Mouse (Mus musculus): Measurements from ENCODE around the gene Adam30. TPM values are rescaled to one million over a fixed set of nuclear protein-coding genes. Genes with fewer than 3 reads are reported as not detected.

Adam30 gene
- polyA plus RNA-seq, 1 experiment from 2014 or later: not detected

- 53% methylated on average over 5 of the region's 5 CpGs for WGBS
- no peak overlapping the region for H3K9ac ChIP-seq (replicated peaks; ENCODE audit: low read depth, low read length)
- H3K27me3 ChIP-seq (ENCODE audit: control insufficient read depth, insufficient read depth, low read length): no peaks in the 10 kb centered on the region
- H3K27ac ChIP-seq (ENCODE audit: low read length): no peak overlapping the region
- no peaks in the 10 kb centered on the region for H3K36me3 ChIP-seq (ENCODE audit: control insufficient read depth, insufficient read depth, low read length)
- H3K9me3 ChIP-seq (ENCODE audit: control insufficient read depth, low read depth, low read length): no peaks in the 10 kb centered on the region
- no peak for ATAC-seq (ENCODE audit: insufficient number of reproducible peaks, insufficient read depth, low FRiP score, low read depth)
- peaks cover 11% of the 10 kb centered on the region for H3K4me1 ChIP-seq (ENCODE audit: control insufficient read depth, insufficient read depth, low read length)
- H3K4me3 ChIP-seq (ENCODE audit: low read depth, low read length): no peak overlapping the region
- H3K4me2 ChIP-seq (replicated peaks; ENCODE audit: low read depth, low read length): no peak overlapping the region
Observed at GRCm38 (mm10) chr3:98199747-98200146, 39.3 kb downstream of the Adam30 start.

- Histone ChIP-seq H3K4me2 (replicated peaks; ENCODE audit: low read depth, low read length) (no peak overlapping the region), H3K27ac (ENCODE audit: low read length) (no peak overlapping the region), H3K9me3 (ENCODE audit: control insufficient read depth, low read depth, low read length) (no peaks in the 10 kb centered on the region), H3K4me3 (ENCODE audit: low read depth, low read length) (no peak overlapping the region), H3K36me3 (ENCODE audit: control insufficient read depth, insufficient read depth, low read length) (no peaks in the 10 kb centered on the region), H3K4me1 (ENCODE audit: control insufficient read depth, insufficient read depth, low read length) (peaks cover 4% of the 10 kb centered on the region), H3K27me3 (ENCODE audit: control insufficient read depth, insufficient read depth, low read length) (no peaks in the 10 kb centered on the region), H3K9ac (replicated peaks; ENCODE audit: low read depth, low read length) (no peak overlapping the region)
- WGBS: 40% methylated on average over 5 of the region's 5 CpGs
- no peak for ATAC-seq (ENCODE audit: insufficient number of reproducible peaks, insufficient read depth, low FRiP score, low read depth)
Observed at GRCm38 (mm10) chr3:98203282-98203681, 42.9 kb downstream of the Adam30 start.

- H3K27me3 ChIP-seq (ENCODE audit: control insufficient read depth, insufficient read depth, low read length): no peaks in the 10 kb centered on the region
- 6% methylated on average over 3 of the region's 3 CpGs for WGBS
- H3K4me3 ChIP-seq (ENCODE audit: low read depth, low read length): no peak overlapping the region
- no peak overlapping the region for H3K27ac ChIP-seq (ENCODE audit: low read length)
- no peaks in the 10 kb centered on the region for H3K4me1 ChIP-seq (ENCODE audit: control insufficient read depth, insufficient read depth, low read length)
- H3K9me3 ChIP-seq (ENCODE audit: control insufficient read depth, low read depth, low read length): no peaks in the 10 kb centered on the region
- H3K9ac ChIP-seq (replicated peaks; ENCODE audit: low read depth, low read length): no peak overlapping the region
- no peak overlapping the region for H3K4me2 ChIP-seq (replicated peaks; ENCODE audit: low read depth, low read length)
- no peaks in the 10 kb centered on the region for H3K36me3 ChIP-seq (ENCODE audit: control insufficient read depth, insufficient read depth, low read length)
- no peak for ATAC-seq (ENCODE audit: insufficient number of reproducible peaks, insufficient read depth, low FRiP score, low read depth)
Observed at GRCm38 (mm10) chr3:98206977-98207376, 46.5 kb downstream of the Adam30 start.

GRCm38 (mm10) chr3:98209161-98209560 is 48.7 kb downstream of the Adam30 start:
- Histone ChIP-seq H3K9me3 (ENCODE audit: control insufficient read depth, low read depth, low read length) (no peaks in the 10 kb centered on the region), H3K9ac (replicated peaks; ENCODE audit: low read depth, low read length) (no peak overlapping the region), H3K27ac (ENCODE audit: low read length) (no peak overlapping the region), H3K4me2 (replicated peaks; ENCODE audit: low read depth, low read length) (no peak overlapping the region), H3K27me3 (ENCODE audit: control insufficient read depth, insufficient read depth, low read length) (no peaks in the 10 kb centered on the region), H3K4me3 (ENCODE audit: low read depth, low read length) (no peak overlapping the region), H3K36me3 (ENCODE audit: control insufficient read depth, insufficient read depth, low read length) (no peaks in the 10 kb centered on the region), H3K4me1 (ENCODE audit: control insufficient read depth, insufficient read depth, low read length) (no peaks in the 10 kb centered on the region)
- 70% methylated on average over 4 of the region's 4 CpGs for WGBS
- ATAC-seq (ENCODE audit: insufficient number of reproducible peaks, insufficient read depth, low FRiP score, low read depth): no peak

GRCm38 (mm10) chr3:98210860-98211259 is 50.4 kb downstream of the Adam30 start:
- H3K27ac ChIP-seq (ENCODE audit: low read length): no peak overlapping the region
- no peaks in the 10 kb centered on the region for H3K27me3 ChIP-seq (ENCODE audit: control insufficient read depth, insufficient read depth, low read length)
- no peak overlapping the region for H3K4me2 ChIP-seq (replicated peaks; ENCODE audit: low read depth, low read length)
- no peaks in the 10 kb centered on the region for H3K36me3 ChIP-seq (ENCODE audit: control insufficient read depth, insufficient read depth, low read length)
- no peak overlapping the region for H3K9ac ChIP-seq (replicated peaks; ENCODE audit: low read depth, low read length)
- no peak overlapping the region for H3K4me3 ChIP-seq (ENCODE audit: low read depth, low read length)
- WGBS: 27% methylated on average over 10 of the region's 10 CpGs
- ATAC-seq (ENCODE audit: insufficient number of reproducible peaks, insufficient read depth, low FRiP score, low read depth): no peak
- no peaks in the 10 kb centered on the region for H3K9me3 ChIP-seq (ENCODE audit: control insufficient read depth, low read depth, low read length)
- no peaks in the 10 kb centered on the region for H3K4me1 ChIP-seq (ENCODE audit: control insufficient read depth, insufficient read depth, low read length)

- ATAC-seq (ENCODE audit: insufficient number of reproducible peaks, insufficient read depth, low FRiP score, low read depth): no peak
- WGBS: 69% methylated on average over 7 of the region's 7 CpGs
- H3K27me3 ChIP-seq (ENCODE audit: control insufficient read depth, insufficient read depth, low read length): no peaks in the 10 kb centered on the region
- H3K9me3 ChIP-seq (ENCODE audit: control insufficient read depth, low read depth, low read length): no peaks in the 10 kb centered on the region
- no peak overlapping the region for H3K4me2 ChIP-seq (replicated peaks; ENCODE audit: low read depth, low read length)
- no peak overlapping the region for H3K9ac ChIP-seq (replicated peaks; ENCODE audit: low read depth, low read length)
- no peak overlapping the region for H3K4me3 ChIP-seq (ENCODE audit: low read depth, low read length)
- H3K4me1 ChIP-seq (ENCODE audit: control insufficient read depth, insufficient read depth, low read length): no peaks in the 10 kb centered on the region
- no peak overlapping the region for H3K27ac ChIP-seq (ENCODE audit: low read length)
- no peaks in the 10 kb centered on the region for H3K36me3 ChIP-seq (ENCODE audit: control insufficient read depth, insufficient read depth, low read length)
Observed at GRCm38 (mm10) chr3:98211301-98212081, 51.1 kb downstream of the Adam30 start.

Other genes with a start within 250 kb of the Adam30 start
- 36.2 and 38.3 TPM in 2 replicates for gene Notch2, start 147.1 kb upstream of the Adam30 start, polyA plus RNA-seq (2014; fragmentation: Nextera tagmentation; extraction: Ambion mirVana)
- gene Reg4, start 61.5 kb downstream of the Adam30 start, polyA plus RNA-seq (2014; fragmentation: Nextera tagmentation; extraction: Ambion mirVana): not detected in 2 replicates
- gene Hmgcs2, start 119.8 kb downstream of the Adam30 start, polyA plus RNA-seq (2014; fragmentation: Nextera tagmentation; extraction: Ambion mirVana): 12.2 and 16.1 TPM in 2 replicates
- 175 and 193 TPM in 2 replicates for gene Phgdh, start 179.4 kb downstream of the Adam30 start, polyA plus RNA-seq (2014; fragmentation: Nextera tagmentation; extraction: Ambion mirVana)
- 9.2 and 10.1 TPM in 2 replicates for gene Zfp697, start 221.8 kb downstream of the Adam30 start, polyA plus RNA-seq (2014; fragmentation: Nextera tagmentation; extraction: Ambion mirVana)